Mouse (Mus musculus) lung, embryonic 14.5 days (tissue): ENCODE results near the gene Ttll5. TPM values are rescaled to one million over a fixed set of nuclear protein-coding genes. Genes with fewer than 3 reads are reported as not detected.
A peak's percentile ranks its signal among the peaks of the same experiment; 100 is the strongest.

Experiments
- ATAC-seq: fragments of 200-750 bp; cut with Nextera tagmentation; 2 replicates; pipeline ENCODE4 v1.8.0; 2017; ENCODE audit warnings: mild to moderate bottlenecking, moderate TSS enrichment, moderate library complexity; ENCODE audit not compliant: insufficient read depth
- DNase-seq: peaks from one replicate; pipeline ENCODE4 v3.0.0-alpha.2; 2015
- H3K27ac ChIP-seq: fragments of 300-500 bp; sonication (generic); 2 replicates; pipeline ENCODE4 v1.5.1; 2014; ENCODE audit warnings: low read depth, mild to moderate bottlenecking, moderate library complexity
- H3K27me3 ChIP-seq: fragments of 300-500 bp; sonication (generic); 2 replicates; pipeline ENCODE4 v1.6.1; 2014; ENCODE audit warnings: low read length, control low read depth; ENCODE audit not compliant: insufficient read depth
- H3K36me3 ChIP-seq: fragments of 300-500 bp; sonication (generic); 2 replicates; pipeline ENCODE4 v1.6.1; 2014; ENCODE audit warnings: control low read depth; ENCODE audit not compliant: insufficient read depth
- H3K4me1 ChIP-seq: fragments of 300-500 bp; sonication (generic); 2 replicates; pipeline ENCODE4 v1.6.1; 2014; ENCODE audit warnings: antibody characterized with exemption, control low read depth; ENCODE audit not compliant: insufficient read depth
- H3K4me2 ChIP-seq: fragments of 300-500 bp; sonication (generic); 2 replicates; pipeline ENCODE4 v1.6.1; 2014; ENCODE audit warnings: mild to moderate bottlenecking
- H3K4me3 ChIP-seq: fragments of 300-500 bp; sonication (generic); 2 replicates; pipeline ENCODE4 v1.5.1; 2014; ENCODE audit warnings: low read depth, low read length
- H3K9ac ChIP-seq: fragments of 300-500 bp; sonication (generic); 2 replicates; pipeline ENCODE4 v1.6.1; 2014
- H3K9me3 ChIP-seq: fragments of 300-500 bp; sonication (generic); 2 replicates; pipeline ENCODE4 v1.6.1; 2016; ENCODE audit warnings: low read depth, low read length, control low read depth
- CTCF ChIP-seq: IDR thresholded peaks from 2 replicates; pipeline ENCODE4 v1.5.1; 2016; ENCODE audit warnings: antibody characterized with exemption, low read depth
- WGBS: fragments of 180-500 bp; shearing (Covaris S2); extraction: QIAGEN DNeasy Blood & Tissue Kit; methylation state at CpG from one replicate; pipeline ENCODE4 v1.1.7; 2014; 5-methylcytosine and 5-hydroxymethylcytosine counted together
- polyA plus RNA-seq: library from polyadenylated mRNA; unstranded; fragments of >200 nt; fragmentation: Nextera tagmentation; extraction: Ambion mirVana; gene quantifications from 2 replicates; pipeline ENCODE4 v1.2.1, GENCODE M21; 2014

The Ttll5 gene
- polyA plus RNA-seq, 1 experiment from 2014 or later = 21.3 TPM

DNA sequence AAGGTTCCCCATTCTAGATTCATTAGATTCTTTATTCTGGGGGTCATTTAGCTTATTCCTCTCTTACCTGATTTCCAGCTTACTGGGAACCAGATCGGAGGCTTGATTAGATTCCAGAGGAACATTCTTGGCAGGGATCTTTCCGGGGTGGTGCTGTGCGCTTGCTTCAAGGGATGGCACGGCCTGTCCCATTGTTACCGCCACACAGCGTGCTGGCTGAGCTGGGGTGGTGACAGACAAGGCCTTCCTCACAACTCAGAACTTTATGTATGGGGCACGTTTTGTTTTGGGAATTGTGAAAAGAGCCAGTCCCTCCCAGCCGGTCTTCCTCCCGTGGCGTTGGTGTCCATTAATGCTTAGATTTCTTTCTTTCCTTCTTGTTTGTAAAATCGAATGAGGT lies 278.9 kb downstream of the Ttll5 start:
- Histone ChIP-seq H3K4me2 (no peak overlapping the region), H3K36me3 (peaks cover 2% of the 10 kb centered on the region; the same call in 1 of the 2 replicates), H3K27ac (peak overlapping the region; percentile 71), H3K4me3 (no peak overlapping the region), H3K9ac (no peak overlapping the region), H3K9me3 (no peaks in the 10 kb centered on the region), H3K4me1 (peaks cover 17% of the 10 kb centered on the region), H3K27me3 (no peaks in the 10 kb centered on the region)
- ATAC-seq = peak; percentile 15; the same call in 1 of the 2 replicates
- DNase-seq = peak; percentile 28
- TF ChIP-seq CTCF = no peak
- 42% methylated on average over 11 of the region's 11 CpGs for WGBS

DNA sequence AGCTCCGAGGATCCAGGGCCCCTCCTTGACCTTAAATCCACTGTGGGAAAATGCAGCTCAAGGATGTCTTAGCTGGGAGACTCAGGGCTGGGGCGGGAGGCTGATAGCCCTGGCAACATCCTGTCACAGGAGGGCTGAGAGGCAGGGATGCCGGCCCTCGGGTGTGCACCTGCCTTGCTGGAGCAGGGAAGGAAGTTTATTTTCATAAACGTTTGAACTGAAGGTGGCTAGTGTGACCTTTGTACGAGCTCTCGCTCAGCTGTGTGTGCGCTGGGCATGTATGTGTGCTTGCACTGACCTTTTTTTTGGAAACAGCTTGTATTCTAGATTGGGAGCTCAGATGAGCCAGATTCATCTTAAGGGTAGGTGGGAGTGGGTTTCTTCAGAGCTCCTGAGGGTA lies 279.4 kb downstream of the Ttll5 start:
- 22% methylated on average over 8 of the region's 8 CpGs for WGBS
- Histone ChIP-seq H3K9me3 (no peaks in the 10 kb centered on the region), H3K4me1 (peaks cover 17% of the 10 kb centered on the region), H3K4me3 (no peak overlapping the region), H3K27me3 (no peaks in the 10 kb centered on the region), H3K9ac (no peak overlapping the region), H3K27ac (peak overlapping the region; percentile 71), H3K36me3 (peaks cover 2% of the 10 kb centered on the region; the same call in 1 of the 2 replicates), H3K4me2 (no peak overlapping the region)
- ATAC-seq (peak; percentile 14; the same call in 1 of the 2 replicates), DNase-seq (no peak)
- TF ChIP-seq CTCF = no peak

DNA sequence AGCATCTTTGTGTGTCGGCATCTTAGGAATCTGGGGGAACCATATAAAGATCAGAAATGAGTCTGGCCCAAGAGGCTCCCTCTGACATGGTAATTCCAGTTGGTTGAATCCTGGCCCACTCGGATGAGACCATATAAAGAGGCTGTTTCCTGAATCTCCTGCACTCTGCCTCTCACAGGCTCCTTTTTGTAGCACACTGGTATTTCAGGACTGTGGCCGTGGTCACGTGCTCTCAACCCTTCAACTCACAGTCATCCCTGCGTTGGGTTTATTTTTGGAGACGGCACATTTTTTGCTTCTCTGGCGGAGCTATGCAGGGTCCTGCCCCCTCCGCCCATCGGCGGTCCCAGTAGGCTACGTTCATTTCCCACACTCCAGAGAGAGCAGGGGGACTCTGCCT lies 279.8 kb downstream of the Ttll5 start:
- 20% methylated on average over 11 of the region's 11 CpGs for WGBS
- Histone ChIP-seq H3K27me3 (no peaks in the 10 kb centered on the region), H3K36me3 (peaks cover 2% of the 10 kb centered on the region; the same call in 1 of the 2 replicates), H3K9me3 (no peaks in the 10 kb centered on the region), H3K4me3 (no peak overlapping the region), H3K9ac (no peak overlapping the region), H3K4me1 (peaks cover 17% of the 10 kb centered on the region), H3K27ac (peak overlapping the region; percentile 71; the same call in 1 of the 2 replicates), H3K4me2 (no peak overlapping the region)
- ATAC-seq (peak; percentile 76), DNase-seq (peak; percentile 73)
- no peak for TF ChIP-seq CTCF

DNA sequence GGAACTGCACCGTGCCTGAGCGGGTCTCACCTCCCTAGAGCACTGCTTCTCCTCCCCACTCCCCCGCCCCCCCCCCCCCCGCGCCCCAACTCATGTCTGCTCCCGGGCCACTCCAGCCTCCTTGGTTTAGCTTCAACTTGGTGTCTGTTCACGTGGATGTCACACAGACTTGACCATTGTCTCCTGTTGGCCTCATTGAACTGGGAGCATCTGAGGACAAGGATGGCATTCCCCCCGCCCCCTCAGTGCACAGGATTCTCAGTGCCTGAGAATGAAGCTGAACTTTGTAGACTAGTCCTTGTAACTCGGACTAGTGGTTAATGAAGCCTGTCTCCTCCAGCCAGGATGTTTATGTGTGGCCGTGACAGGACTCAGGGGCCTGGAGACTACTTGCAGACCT lies 281.1 kb downstream of the Ttll5 start:
- Histone ChIP-seq H3K4me2 (no peak overlapping the region), H3K4me1 (peaks cover 17% of the 10 kb centered on the region), H3K9ac (no peak overlapping the region), H3K4me3 (no peak overlapping the region), H3K27ac (no peak overlapping the region), H3K36me3 (peaks cover 1% of the 10 kb centered on the region; the same call in 1 of the 2 replicates), H3K27me3 (no peaks in the 10 kb centered on the region), H3K9me3 (no peaks in the 10 kb centered on the region)
- 64% methylated on average over 7 of the region's 10 CpGs for WGBS
- ATAC-seq = no peak
- no peak for DNase-seq
- TF ChIP-seq CTCF = no peak

DNA sequence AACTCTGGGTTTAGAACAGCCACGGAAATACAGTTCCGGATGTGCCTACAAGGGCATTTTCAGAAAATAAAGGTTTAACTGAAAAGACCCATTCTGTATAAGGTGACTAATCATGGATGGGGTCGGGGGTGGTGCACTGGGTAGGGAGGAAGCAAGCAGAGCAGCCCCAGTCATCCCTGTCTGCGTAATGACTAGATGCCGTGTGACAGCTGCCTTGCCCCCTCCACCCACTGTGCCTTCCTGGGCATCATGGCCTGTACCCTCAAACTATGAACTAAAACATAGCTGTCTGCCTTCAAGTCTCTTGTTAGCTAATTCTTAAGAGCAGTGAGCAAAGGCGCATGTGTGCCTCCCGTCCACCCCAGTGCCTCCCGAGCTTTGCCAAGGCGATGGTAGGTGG lies 281.6 kb downstream of the Ttll5 start:
- ATAC-seq = no peak
- Histone ChIP-seq H3K9me3 (no peaks in the 10 kb centered on the region), H3K27ac (no peak overlapping the region), H3K4me2 (no peak overlapping the region), H3K27me3 (no peaks in the 10 kb centered on the region), H3K4me3 (no peak overlapping the region), H3K4me1 (peaks cover 17% of the 10 kb centered on the region), H3K9ac (no peak overlapping the region), H3K36me3 (no peaks in the 10 kb centered on the region; the same call in 1 of the 2 replicates)
- WGBS = 90% methylated on average over 9 of the region's 9 CpGs
- DNase-seq = no peak
- no peak for TF ChIP-seq CTCF

DNA sequence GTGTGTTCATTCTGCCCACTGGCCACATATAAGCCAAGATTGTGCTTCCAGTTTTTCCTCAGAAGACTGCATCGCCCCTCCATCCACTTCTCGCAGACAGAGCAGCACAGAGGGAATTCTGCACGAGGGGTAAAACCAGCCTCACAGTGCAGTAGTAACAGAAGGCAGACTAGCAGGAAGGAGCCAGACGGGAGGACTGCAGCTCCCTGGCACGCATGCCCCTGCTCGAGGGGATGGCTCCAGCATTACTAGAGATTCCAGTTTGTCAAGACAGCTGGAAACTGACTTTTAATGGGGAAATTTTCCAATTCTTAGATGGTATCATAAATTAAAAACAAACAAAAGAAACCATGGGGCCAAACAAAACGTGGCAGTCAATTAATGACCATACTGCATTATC lies 283.2 kb downstream of the Ttll5 start:
- Histone ChIP-seq H3K27ac (no peak overlapping the region), H3K4me3 (no peak overlapping the region), H3K36me3 (peaks cover 6% of the 10 kb centered on the region; the same call in 1 of the 2 replicates), H3K4me2 (no peak overlapping the region), H3K9me3 (no peaks in the 10 kb centered on the region), H3K27me3 (no peaks in the 10 kb centered on the region), H3K4me1 (peaks cover 17% of the 10 kb centered on the region), H3K9ac (no peak overlapping the region)
- WGBS = 67% methylated on average over 7 of the region's 7 CpGs
- TF ChIP-seq CTCF = no peak
- ATAC-seq = no peak
- no peak for DNase-seq

DNA sequence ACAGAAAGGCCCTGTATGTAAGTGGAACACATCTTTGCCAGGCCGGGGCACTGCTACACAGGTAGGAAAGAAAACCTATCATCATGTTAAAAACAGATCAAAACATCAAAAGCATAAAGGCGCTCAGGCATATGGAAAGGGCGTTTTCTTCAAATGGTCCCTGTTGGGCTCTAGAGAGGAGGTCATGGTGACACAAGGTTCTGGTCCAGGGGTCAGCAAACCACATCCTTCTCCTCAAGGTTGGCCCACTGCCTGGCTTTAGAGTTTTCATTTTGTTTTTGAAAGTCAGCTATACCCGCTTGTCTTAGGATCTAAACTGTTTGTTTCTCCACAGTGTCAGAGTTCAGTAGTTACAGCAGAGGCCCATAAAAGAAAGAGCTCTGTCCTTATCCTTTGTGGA lies 285.1 kb downstream of the Ttll5 start:
- Histone ChIP-seq H3K27ac (no peak overlapping the region), H3K9ac (no peak overlapping the region), H3K27me3 (no peaks in the 10 kb centered on the region), H3K36me3 (peaks cover 7% of the 10 kb centered on the region; the same call in 1 of the 2 replicates), H3K9me3 (no peaks in the 10 kb centered on the region), H3K4me3 (no peak overlapping the region), H3K4me2 (no peak overlapping the region), H3K4me1 (peaks cover 5% of the 10 kb centered on the region; the same call in 1 of the 2 replicates)
- no peak for TF ChIP-seq CTCF
- ATAC-seq (no peak), DNase-seq (no peak)
- WGBS = 81% methylated on average over 4 of the region's 4 CpGs

DNA sequence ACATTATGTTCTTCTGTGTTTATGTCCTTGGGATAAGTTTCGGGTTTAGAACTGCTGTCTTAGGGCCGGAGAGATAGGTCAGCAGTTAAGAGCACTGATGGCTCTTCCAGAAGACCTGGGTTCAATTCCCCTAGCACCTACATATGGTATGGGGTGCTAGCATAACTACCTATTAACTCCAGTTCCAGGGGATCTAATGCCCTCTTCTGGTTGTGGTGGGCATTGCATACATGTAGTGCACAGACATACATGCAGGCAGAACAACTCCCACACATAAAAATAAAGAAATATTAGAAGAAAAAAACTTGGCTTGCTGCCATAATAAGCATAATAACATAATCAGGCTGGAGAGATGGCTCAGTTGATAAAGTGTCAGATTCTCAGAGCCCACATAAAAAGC lies 286.2 kb downstream of the Ttll5 start:
- WGBS = 94% methylated on average over 2 of the region's 2 CpGs
- peak; percentile 64 for TF ChIP-seq CTCF
- peak; percentile 62 for DNase-seq
- Histone ChIP-seq H3K9ac (no peak overlapping the region), H3K27ac (no peak overlapping the region), H3K4me1 (no peaks in the 10 kb centered on the region), H3K9me3 (no peaks in the 10 kb centered on the region), H3K4me3 (no peak overlapping the region), H3K36me3 (peaks cover 10% of the 10 kb centered on the region; the same call in 1 of the 2 replicates), H3K4me2 (no peak overlapping the region), H3K27me3 (no peaks in the 10 kb centered on the region)
- ATAC-seq = no peak

Other genes starting within 250 kb of the Ttll5 start
- gene Jdp2, start 225.6 kb upstream of the Ttll5 start, polyA plus RNA-seq = 1.3 and 2.2 TPM in 2 replicates
- 2.5 and 2.7 TPM in 2 replicates for gene Batf, start 138.0 kb upstream of the Ttll5 start, polyA plus RNA-seq
- 2.2 and 2.8 TPM in 2 replicates for gene Flvcr2, start 78.1 kb upstream of the Ttll5 start, polyA plus RNA-seq
- 113 and 118 TPM in 2 replicates for gene Erg28, start 109 bp upstream of the Ttll5 start, polyA plus RNA-seq